Mouse (Mus musculus): ENCODE results near the gene Ubiad1.

Ubiad1 gene

GRCm38 (mm10) chr4:148453707-148454106, 9.1 kb upstream of the Ubiad1 start:
- no peak for DNase-seq (ENCODE audit: low spot score in 2 of 2)

- no peak for DNase-seq (ENCODE audit: low spot score in 2 of 2)
These were observed 4.3 kb upstream of the Ubiad1 start for GRCm38 (mm10) chr4:148448853-148449245.

GRCm38 (mm10) chr4:148448179-148448852, 3.7 kb upstream of the Ubiad1 start, which contains the start of gene Mtor:
Gene Mtor (plus strand): TSS chr4:148448611.
- DNase-seq (ENCODE audit: low spot score in 2 of 2) = peak; percentile 85 to 88

GRCm38 (mm10) chr4:148442598-148442997, 2.0 kb downstream of the Ubiad1 start:
- DNase-seq (ENCODE audit: low spot score in 2 of 2) = no peak

GRCm38 (mm10) chr4:148441931-148442330, 2.6 kb downstream of the Ubiad1 start:
- DNase-seq (ENCODE audit: low spot score in 2 of 2) = no peak

- DNase-seq (ENCODE audit: low spot score in 2 of 2) = no peak
These were observed 8.8 kb downstream of the Ubiad1 start for GRCm38 (mm10) chr4:148435657-148436330.

- no peak for DNase-seq (ENCODE audit: low spot score in 2 of 2)
These were observed 9.5 kb downstream of the Ubiad1 start for GRCm38 (mm10) chr4:148435106-148435505.

- DNase-seq (ENCODE audit: low spot score in 2 of 2) = no peak
These were observed 10.0 kb downstream of the Ubiad1 start for GRCm38 (mm10) chr4:148434554-148434953.

GRCm38 (mm10) chr4:148433813-148434212, 10.8 kb downstream of the Ubiad1 start:
- no peak for DNase-seq (ENCODE audit: low spot score in 2 of 2)

GRCm38 (mm10) chr4:148433336-148433735, 11.2 kb downstream of the Ubiad1 start:
- no peak for DNase-seq (ENCODE audit: low spot score in 2 of 2)

GRCm38 (mm10) chr4:148432488-148432887, 12.1 kb downstream of the Ubiad1 start:
- DNase-seq (ENCODE audit: low spot score in 2 of 2) = no peak

- no peak for DNase-seq (ENCODE audit: low spot score in 2 of 2)
These were observed 13.6 kb downstream of the Ubiad1 start for GRCm38 (mm10) chr4:148430880-148431519.

GRCm38 (mm10) chr4:148429686-148430085, 14.9 kb downstream of the Ubiad1 start:
- DNase-seq (ENCODE audit: low spot score in 2 of 2) = peak; percentile 21 to 53

GRCm38 (mm10) chr4:148429121-148429520, 15.4 kb downstream of the Ubiad1 start:
- DNase-seq (ENCODE audit: low spot score in 2 of 2) = no peak

- no peak for DNase-seq (ENCODE audit: low spot score in 2 of 2)
These were observed 16.0 kb downstream of the Ubiad1 start for GRCm38 (mm10) chr4:148428544-148428943.

GRCm38 (mm10) chr4:148426950-148427850, 17.4 kb downstream of the Ubiad1 start:
- no peak for DNase-seq (ENCODE audit: low spot score in 2 of 2)

GRCm38 (mm10) chr4:148417559-148417958, 27.0 kb downstream of the Ubiad1 start:
- DNase-seq (ENCODE audit: low spot score in 2 of 2) = no peak

GRCm38 (mm10) chr4:148417074-148417526, 27.5 kb downstream of the Ubiad1 start:
- no peak for DNase-seq (ENCODE audit: low spot score in 2 of 2)

- no peak for DNase-seq (ENCODE audit: low spot score in 2 of 2)
These were observed 29.0 kb downstream of the Ubiad1 start for GRCm38 (mm10) chr4:148415575-148415974.

GRCm38 (mm10) chr4:148408256-148408975, 36.2 kb downstream of the Ubiad1 start:
- DNase-seq (ENCODE audit: low spot score in 2 of 2) = no peak

GRCm38 (mm10) chr4:148405255-148405788, 39.2 kb downstream of the Ubiad1 start:
- DNase-seq (ENCODE audit: low spot score in 2 of 2) = no peak
